Mouse (Mus musculus) stomach, postnatal 0 days (tissue): ENCODE results near the gene Dnajc5. TPM values are rescaled to one million over a fixed set of nuclear protein-coding genes. Genes with fewer than 3 reads are reported as not detected.

Experiments
- ATAC-seq: fragments of 200-750 bp; cut with Nextera tagmentation; 2 replicates; pipeline ENCODE4 v1.8.0; 2017; ENCODE audit not compliant: low FRiP score, low TSS enrichment
- DNase-seq: peaks from one replicate; pipeline ENCODE4 v3.0.0-alpha.2; 2016; ENCODE audit warnings: low spot score
- H3K27ac ChIP-seq: fragments of 300-500 bp; sonication (generic); replicated peaks from 2 replicates; pipeline ENCODE4 v1.5.1; 2014; ENCODE audit warnings: mild to moderate bottlenecking, control low read depth
- H3K27me3 ChIP-seq: fragments of 300-500 bp; sonication (generic); 2 replicates; pipeline ENCODE4 v1.6.1; 2014; ENCODE audit warnings: low read length; ENCODE audit not compliant: control insufficient read depth, insufficient read depth
- H3K36me3 ChIP-seq: fragments of 300-500 bp; sonication (generic); 2 replicates; pipeline ENCODE4 v1.6.1; 2014; ENCODE audit warnings: low read length, mixed read lengths; ENCODE audit not compliant: control insufficient read depth, insufficient read depth
- H3K4me1 ChIP-seq: fragments of 300-500 bp; sonication (generic); replicated peaks from 2 replicates; pipeline ENCODE4 v1.6.1; 2014; ENCODE audit warnings: antibody characterized with exemption; ENCODE audit not compliant: control insufficient read depth, insufficient read depth
- H3K4me2 ChIP-seq: fragments of 300-500 bp; sonication (generic); replicated peaks from 2 replicates; pipeline ENCODE4 v1.6.1; 2014; ENCODE audit warnings: low read depth, mild to moderate bottlenecking, control low read depth, moderate library complexity
- H3K4me3 ChIP-seq: fragments of 300-500 bp; sonication (generic); 2 replicates; pipeline ENCODE4 v1.5.1; 2014; ENCODE audit warnings: low read depth, low read length, control low read depth
- H3K9ac ChIP-seq: fragments of 300-500 bp; sonication (generic); 2 replicates; pipeline ENCODE4 v1.6.1; 2014; ENCODE audit warnings: mild to moderate bottlenecking, low read length, control low read depth, mixed read lengths
- H3K9me3 ChIP-seq: fragments of 300-500 bp; sonication (generic); 2 replicates; pipeline ENCODE4 v1.6.1; 2016; ENCODE audit warnings: low read length; ENCODE audit not compliant: control insufficient read depth
- CTCF ChIP-seq: IDR thresholded peaks from 2 replicates; pipeline ENCODE4 v1.5.1; 2016; ENCODE audit warnings: antibody characterized with exemption, low read depth, mild to moderate bottlenecking, moderate library complexity
- EP300 ChIP-seq: optimal IDR thresholded peaks from 2 replicates; pipeline ENCODE3; 2016; ENCODE audit warnings: antibody characterized with exemption
- whole genome bisulfite sequencing: fragments of 180-500 bp; shearing (Covaris S2); extraction: QIAGEN DNeasy Blood & Tissue Kit; methylation state at CpG from one replicate; pipeline ENCODE4 v1.1.7; 2014; 5-methylcytosine and 5-hydroxymethylcytosine counted together
- polyA plus RNA-seq: library from polyadenylated mRNA; unstranded; fragments of >200 nt; fragmentation: Nextera tagmentation; extraction: Ambion mirVana; gene quantifications from 2 replicates; pipeline ENCODE4 v1.2.1, GENCODE M21; 2015

Gene Dnajc5
- polyA plus RNA-seq, 1 experiment from 2014 or later = 52.7 TPM

DNA sequence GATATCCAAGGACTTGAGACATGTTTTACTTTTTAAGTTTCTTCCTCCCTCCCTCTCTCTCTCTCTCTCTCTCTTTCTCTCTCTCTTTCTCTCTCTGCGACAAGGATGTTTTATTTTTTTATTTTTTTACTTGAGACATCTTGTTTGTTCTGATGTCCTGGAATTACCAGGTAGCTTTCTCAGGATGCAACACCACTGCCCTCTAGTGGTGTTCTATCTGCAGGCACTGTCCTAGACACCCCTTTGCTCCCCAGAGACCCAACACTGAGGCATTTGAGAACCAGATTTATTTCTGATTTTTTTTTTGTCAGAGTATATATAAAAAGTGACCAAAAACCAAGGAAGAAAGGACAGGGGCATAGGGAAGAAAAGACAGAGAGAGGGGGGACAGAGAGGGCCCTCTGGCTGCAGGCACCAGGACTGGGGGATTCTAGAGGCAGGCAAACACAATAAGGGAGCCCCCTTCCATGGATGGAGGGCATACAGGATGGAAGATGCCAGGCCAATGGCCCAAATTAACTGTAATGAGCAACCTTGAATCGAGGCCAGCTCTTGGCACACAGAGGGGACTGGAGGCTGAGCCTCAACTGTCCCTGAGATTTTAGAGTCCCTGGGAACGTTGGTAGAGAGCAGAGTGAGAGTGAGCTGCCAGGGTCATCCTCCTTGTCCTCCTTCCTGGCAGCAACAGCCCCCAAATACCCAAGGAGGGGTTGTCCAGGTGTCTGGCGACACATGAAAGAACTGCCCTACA is 74.8 kb downstream of the Dnajc5 start:
- DNase-seq = no peak
- Histone ChIP-seq H3K27ac (no peak overlapping the region), H3K4me2 (no peak overlapping the region), H3K4me1 (0 out of 2 replicates have a peak, but pooled peaks cover 2% of the 10 kb centered on the region), H3K9ac (no peak overlapping the region), H3K27me3 (no peaks in the 10 kb centered on the region), H3K36me3 (no peaks in the 10 kb centered on the region; the same call in 1 of the 2 replicates), H3K4me3 (no peak overlapping the region), H3K9me3 (no peaks in the 10 kb centered on the region)
- ATAC-seq = no peak
- TF ChIP-seq EP300 (no peak), CTCF (peak; percentile 78)
- 69% methylated on average over 4 of the region's 4 CpGs for WGBS

DNA sequence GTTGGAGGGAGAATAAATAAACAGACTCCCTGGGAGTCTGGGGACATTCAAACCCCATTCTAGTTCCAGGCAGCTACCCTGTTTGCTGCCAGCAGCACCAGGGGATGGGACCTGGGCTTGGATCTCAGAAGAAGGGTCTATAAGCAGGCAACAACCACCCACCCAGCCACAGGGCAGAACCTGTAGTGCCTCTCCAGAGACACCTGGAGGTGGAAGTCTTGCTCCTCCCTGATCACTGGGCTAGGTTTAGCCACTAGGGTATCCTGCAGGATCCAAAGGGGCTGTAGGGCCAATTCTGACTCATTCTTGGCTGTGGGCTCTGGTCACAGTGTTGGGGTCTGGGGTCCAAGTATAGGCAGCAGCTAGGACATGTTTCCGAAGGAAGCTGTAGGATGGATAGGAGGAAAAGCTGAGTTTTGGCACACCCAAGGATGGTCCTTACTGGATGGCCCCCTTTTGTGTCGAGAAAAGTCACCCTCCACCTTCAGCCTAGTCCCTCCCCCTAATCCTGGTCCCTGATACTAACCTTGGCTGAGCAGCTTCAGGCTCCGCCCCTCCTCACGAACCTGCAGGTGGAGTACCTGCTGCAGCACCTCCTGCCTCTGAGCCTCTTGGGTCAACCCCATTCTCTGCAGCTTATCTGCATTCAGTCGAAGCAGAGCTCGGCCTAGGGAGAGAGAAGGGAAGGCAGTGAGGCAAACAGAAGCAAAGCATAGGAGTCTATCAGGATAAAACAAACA is 76.1 kb downstream of the Dnajc5 start:
- 40% methylated on average over 6 of the region's 6 CpGs for WGBS
- H3K4me3 ChIP-seq = no peak overlapping the region
- no peak overlapping the region for H3K9ac ChIP-seq
- peak overlapping the region; percentile 77 for H3K27ac ChIP-seq
- DNase-seq = peak; percentile 61
- no peak for TF ChIP-seq EP300
- TF ChIP-seq CTCF = 0 out of 2 replicates have a peak, but pooled peaks have one; percentile 10
- H3K4me1 ChIP-seq = 0 out of 2 replicates have a peak, but pooled peaks cover 1% of the 10 kb centered on the region
- no peaks in the 10 kb centered on the region for H3K27me3 ChIP-seq
- no peaks in the 10 kb centered on the region for H3K36me3 ChIP-seq
- no peak overlapping the region for H3K4me2 ChIP-seq
- no peaks in the 10 kb centered on the region for H3K9me3 ChIP-seq
- no peak for ATAC-seq

DNA sequence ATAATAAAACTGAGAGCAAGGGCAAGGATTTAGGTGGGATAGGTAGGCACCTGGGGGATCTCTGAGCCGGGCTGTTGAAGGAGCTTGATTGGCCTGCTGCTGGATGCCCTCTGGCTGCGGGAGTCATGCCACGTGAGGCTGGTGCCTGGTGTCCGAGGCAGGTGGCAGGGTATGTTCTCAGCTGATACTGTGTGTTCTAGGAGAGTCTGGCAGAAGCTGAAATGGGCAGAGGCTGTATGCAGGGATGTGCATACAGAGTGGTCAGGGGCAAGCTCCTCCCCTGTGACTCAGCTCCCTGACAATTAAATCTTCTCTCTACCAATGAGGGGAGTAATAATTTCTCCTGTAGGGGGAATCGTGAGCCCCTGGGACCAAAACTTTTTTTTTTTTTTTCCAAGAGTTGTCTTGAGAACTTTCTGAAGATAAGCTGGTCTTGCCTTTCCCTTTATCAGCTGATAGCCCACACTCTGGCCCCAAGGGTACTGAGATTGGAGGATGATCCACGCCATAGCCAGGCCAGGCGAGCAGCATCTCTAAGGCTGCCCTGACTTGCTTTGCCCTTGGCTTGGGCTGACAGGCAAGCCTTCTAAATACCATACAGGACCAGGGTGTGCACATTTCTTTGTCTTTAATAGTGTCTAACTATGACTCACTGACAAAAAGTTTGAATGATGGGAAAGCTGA is 77.2 kb downstream of the Dnajc5 start:
- Histone ChIP-seq H3K36me3 (no peaks in the 10 kb centered on the region), H3K4me3 (no peak overlapping the region), H3K4me2 (no peak overlapping the region; the same call in 1 of the 2 replicates), H3K27me3 (no peaks in the 10 kb centered on the region), H3K9me3 (no peaks in the 10 kb centered on the region), H3K4me1 (0 out of 2 replicates have a peak, but pooled peaks cover 4% of the 10 kb centered on the region), H3K27ac (peak overlapping the region; percentile 98), H3K9ac (no peak overlapping the region)
- TF ChIP-seq EP300 (no peak), CTCF (peak; percentile 38; the same call in 1 of the 2 replicates)
- ATAC-seq (no peak), DNase-seq (no peak)
- WGBS = 63% methylated on average over 7 of the region's 7 CpGs

DNA sequence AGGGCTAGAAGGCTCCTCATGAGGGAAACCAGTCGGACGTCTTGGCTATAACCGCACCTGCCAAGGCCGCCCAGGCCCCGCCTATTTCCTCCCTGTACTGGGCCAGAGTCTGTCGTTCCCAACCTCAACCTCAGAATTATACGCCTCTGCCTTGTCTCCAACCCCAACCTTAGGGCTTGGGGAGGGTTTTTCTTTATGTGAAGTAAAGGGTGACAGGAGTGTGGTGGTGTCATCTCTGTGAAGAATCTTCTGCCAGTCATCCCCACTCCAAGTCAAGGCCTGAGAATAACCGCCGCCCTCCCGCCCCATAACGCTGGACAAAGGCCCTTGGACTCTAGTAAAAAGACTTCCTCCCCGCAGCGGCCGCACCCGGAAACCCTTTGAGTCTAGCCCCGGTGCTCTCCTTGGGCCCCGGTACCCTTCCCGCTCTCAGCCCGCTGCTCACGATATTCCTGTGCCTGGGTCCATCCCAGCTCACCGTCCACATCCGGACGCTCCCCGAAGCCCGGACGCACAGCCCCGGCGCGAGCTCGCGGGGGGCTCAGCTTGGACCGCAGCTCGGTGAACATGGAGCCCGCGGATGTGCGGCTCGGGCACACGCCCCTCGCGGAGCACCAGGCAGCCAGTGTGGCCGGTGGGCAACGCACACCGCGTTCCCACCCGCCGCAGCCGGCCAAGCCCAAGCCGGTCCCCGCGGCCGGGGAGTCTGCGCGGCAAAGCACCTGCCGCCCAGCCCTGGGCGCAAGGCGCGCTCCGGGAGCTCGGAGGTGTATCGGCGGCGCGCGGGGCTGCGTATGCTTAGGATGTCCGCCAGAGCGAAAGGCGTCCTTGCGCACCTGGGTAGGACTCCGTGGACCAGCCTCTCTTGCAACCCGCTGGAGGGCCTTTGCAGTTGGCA is 78.4 kb downstream of the Dnajc5 start, which contains the start of gene Samd10:
Samd10 (minus strand) TSS at position 759 of the 898 bp plus-strand sequence.
- Histone ChIP-seq H3K27me3 (no peaks in the 10 kb centered on the region), H3K9me3 (no peaks in the 10 kb centered on the region), H3K36me3 (no peaks in the 10 kb centered on the region), H3K4me3 (peak within 1 kb of the TSS; percentile 65), H3K4me2 (peak within 1 kb of the TSS; percentile 87), H3K27ac (peak within 1 kb of the TSS; percentile 98), H3K9ac (peak within 1 kb of the TSS; percentile 82), H3K4me1 (0 out of 2 replicates have a peak, but pooled peaks cover 5% of the 10 kb centered on the region)
- DNase-seq (peak; percentile 87), ATAC-seq (peak; percentile 63)
- TF ChIP-seq EP300 = no peak
- TF ChIP-seq CTCF = peak; percentile 27; the same call in 1 of the 2 replicates
- WGBS = 2% methylated on average over 71 of the region's 71 CpGs

DNA sequence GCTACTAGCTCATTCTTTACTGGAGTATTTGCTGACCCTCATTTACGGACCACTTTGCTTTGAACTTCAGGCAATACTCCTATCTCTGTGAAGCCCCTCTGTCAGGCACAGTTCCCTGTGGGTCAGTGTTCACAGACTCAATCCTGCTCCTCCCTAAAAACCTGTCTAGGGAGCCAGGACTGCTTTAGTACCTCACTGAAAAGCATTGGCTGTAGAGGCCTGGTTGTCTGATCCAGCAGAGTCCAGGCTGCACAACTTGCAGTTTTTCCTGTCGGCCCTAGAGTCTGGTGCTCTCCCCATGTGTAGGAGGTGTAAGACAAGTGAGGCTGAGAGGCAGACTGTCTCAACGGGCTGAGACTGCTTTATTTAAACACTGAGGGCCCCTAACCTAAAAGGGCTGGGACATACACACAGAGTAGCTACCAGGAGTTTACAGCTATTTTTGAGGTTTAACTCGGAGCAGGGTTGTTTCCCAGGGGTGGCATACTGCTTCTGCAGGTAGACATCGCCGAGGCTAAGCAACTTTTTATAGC is 80.0 kb downstream of the Dnajc5 start:
- Histone ChIP-seq H3K4me3 (peak overlapping the region; percentile 89), H3K36me3 (no peaks in the 10 kb centered on the region), H3K4me1 (0 out of 2 replicates have a peak, but pooled peaks cover 5% of the 10 kb centered on the region), H3K27ac (peak overlapping the region; percentile 83; the same call in 1 of the 2 replicates), H3K27me3 (no peaks in the 10 kb centered on the region), H3K9ac (peak overlapping the region; percentile 93), H3K4me2 (peak overlapping the region; percentile 86), H3K9me3 (no peaks in the 10 kb centered on the region)
- DNase-seq (no peak), ATAC-seq (no peak)
- WGBS = 62% methylated on average over 6 of the region's 6 CpGs
- TF ChIP-seq CTCF = no peak
- TF ChIP-seq EP300 = no peak
